Mouse (Mus musculus): ENCODE data around the gene Adamts14. TPM values are rescaled to one million over a fixed set of nuclear protein-coding genes. Genes with fewer than 3 reads are reported as not detected.

Gene Adamts14
- polyA plus RNA-seq, 1 experiment, result not detected

- no peak overlapping the region for H3K4me3 ChIP-seq (replicated peaks)
- H3K9me3 ChIP-seq (ENCODE audit: control insufficient read depth, low read length), result no peaks in the 10 kb centered on the region
- no peaks in the 10 kb centered on the region for H3K27me3 ChIP-seq (ENCODE audit: control insufficient read depth)
- no peak for TF ChIP-seq GATA1 (IDR thresholded peaks at IDR 0.05; ENCODE audit: low read length)
- no peak for TF ChIP-seq TAL1 (IDR thresholded peaks at IDR 0.05; ENCODE audit: low read length)
- no peaks in the 10 kb centered on the region for H3K4me1 ChIP-seq (ENCODE audit: control insufficient read depth)
- H3K36me3 ChIP-seq (ENCODE audit: control insufficient read depth), result no peaks in the 10 kb centered on the region
Observed at GRCm38 (mm10) chr10:61300996-61301395, 27.8 kb upstream of the Adamts14 start.

GRCm38 (mm10) chr10:61297477-61297876 is 24.2 kb upstream of the Adamts14 start, which contains the start of gene Prf1:
Gene Prf1, plus strand, starts transcription at chr10:61297833.
- Histone ChIP-seq H3K9me3 (ENCODE audit: control insufficient read depth, low read length) (no peaks in the 10 kb centered on the region), H3K4me1 (ENCODE audit: control insufficient read depth) (no peaks in the 10 kb centered on the region), H3K27me3 (ENCODE audit: control insufficient read depth) (no peaks in the 10 kb centered on the region), H3K4me3 (replicated peaks) (no peak within 1 kb of the TSS), H3K36me3 (ENCODE audit: control insufficient read depth) (no peaks in the 10 kb centered on the region)
- no peak for TF ChIP-seq GATA1 (IDR thresholded peaks at IDR 0.05; ENCODE audit: low read length)
- TF ChIP-seq TAL1 (IDR thresholded peaks at IDR 0.05; ENCODE audit: low read length), result no peak

- no peak for TF ChIP-seq TAL1 (IDR thresholded peaks at IDR 0.05; ENCODE audit: low read length)
- TF ChIP-seq GATA1 (IDR thresholded peaks at IDR 0.05; ENCODE audit: low read length), result no peak
- Histone ChIP-seq H3K9me3 (ENCODE audit: control insufficient read depth, low read length) (no peaks in the 10 kb centered on the region), H3K36me3 (ENCODE audit: control insufficient read depth) (no peaks in the 10 kb centered on the region), H3K4me1 (ENCODE audit: control insufficient read depth) (no peaks in the 10 kb centered on the region), H3K4me3 (replicated peaks) (no peak overlapping the region), H3K27me3 (ENCODE audit: control insufficient read depth) (no peaks in the 10 kb centered on the region)
Observed at GRCm38 (mm10) chr10:61296713-61297445, 23.6 kb upstream of the Adamts14 start.

GRCm38 (mm10) chr10:61294242-61294641 is 21.0 kb upstream of the Adamts14 start:
- H3K4me1 ChIP-seq (ENCODE audit: control insufficient read depth), result no peaks in the 10 kb centered on the region
- H3K36me3 ChIP-seq (ENCODE audit: control insufficient read depth), result no peaks in the 10 kb centered on the region
- H3K27me3 ChIP-seq (ENCODE audit: control insufficient read depth), result no peaks in the 10 kb centered on the region
- no peak overlapping the region for H3K4me3 ChIP-seq (replicated peaks)
- no peaks in the 10 kb centered on the region for H3K9me3 ChIP-seq (ENCODE audit: control insufficient read depth, low read length)
- TF ChIP-seq GATA1 (IDR thresholded peaks at IDR 0.05; ENCODE audit: low read length) (no peak), TAL1 (IDR thresholded peaks at IDR 0.05; ENCODE audit: low read length) (no peak)

GRCm38 (mm10) chr10:61290479-61290878 is 17.2 kb upstream of the Adamts14 start:
- no peaks in the 10 kb centered on the region for H3K27me3 ChIP-seq (ENCODE audit: control insufficient read depth)
- TF ChIP-seq GATA1 (IDR thresholded peaks at IDR 0.05; ENCODE audit: low read length), result no peak
- no peak for TF ChIP-seq TAL1 (IDR thresholded peaks at IDR 0.05; ENCODE audit: low read length)
- H3K4me1 ChIP-seq (ENCODE audit: control insufficient read depth), result no peaks in the 10 kb centered on the region
- no peaks in the 10 kb centered on the region for H3K36me3 ChIP-seq (ENCODE audit: control insufficient read depth)
- no peaks in the 10 kb centered on the region for H3K9me3 ChIP-seq (ENCODE audit: control insufficient read depth, low read length)
- no peak overlapping the region for H3K4me3 ChIP-seq (replicated peaks)

GRCm38 (mm10) chr10:61290016-61290415 is 16.8 kb upstream of the Adamts14 start:
- no peaks in the 10 kb centered on the region for H3K27me3 ChIP-seq (ENCODE audit: control insufficient read depth)
- TF ChIP-seq GATA1 (IDR thresholded peaks at IDR 0.05; ENCODE audit: low read length), result no peak
- no peak for TF ChIP-seq TAL1 (IDR thresholded peaks at IDR 0.05; ENCODE audit: low read length)

GRCm38 (mm10) chr10:61286246-61286645 is 13.0 kb upstream of the Adamts14 start:
- no peaks in the 10 kb centered on the region for H3K27me3 ChIP-seq (ENCODE audit: control insufficient read depth)
- no peaks in the 10 kb centered on the region for H3K4me1 ChIP-seq (ENCODE audit: control insufficient read depth)
- TF ChIP-seq GATA1 (IDR thresholded peaks at IDR 0.05; ENCODE audit: low read length) (no peak), TAL1 (IDR thresholded peaks at IDR 0.05; ENCODE audit: low read length) (no peak)
- H3K4me3 ChIP-seq (replicated peaks), result no peak overlapping the region
- H3K36me3 ChIP-seq (ENCODE audit: control insufficient read depth), result no peaks in the 10 kb centered on the region
- no peaks in the 10 kb centered on the region for H3K9me3 ChIP-seq (ENCODE audit: control insufficient read depth, low read length)

More at GRCm38 (mm10) chr10:61290016-61290415, 16.8 kb upstream of the Adamts14 start:
- H3K9me3 ChIP-seq (ENCODE audit: control insufficient read depth, low read length), result no peaks in the 10 kb centered on the region
- H3K4me3 ChIP-seq (replicated peaks), result no peak overlapping the region
- no peaks in the 10 kb centered on the region for H3K36me3 ChIP-seq (ENCODE audit: control insufficient read depth)
- H3K4me1 ChIP-seq (ENCODE audit: control insufficient read depth), result no peaks in the 10 kb centered on the region

- Histone ChIP-seq H3K36me3 (ENCODE audit: control insufficient read depth) (no peaks in the 10 kb centered on the region), H3K27me3 (ENCODE audit: control insufficient read depth) (no peaks in the 10 kb centered on the region), H3K4me3 (replicated peaks) (no peak overlapping the region), H3K4me1 (ENCODE audit: control insufficient read depth) (no peaks in the 10 kb centered on the region), H3K9me3 (ENCODE audit: control insufficient read depth, low read length) (no peaks in the 10 kb centered on the region)
- TF ChIP-seq TAL1 (IDR thresholded peaks at IDR 0.05; ENCODE audit: low read length) (no peak), GATA1 (IDR thresholded peaks at IDR 0.05; ENCODE audit: low read length) (no peak)
Observed at GRCm38 (mm10) chr10:61285271-61285670, 12.0 kb upstream of the Adamts14 start.

GRCm38 (mm10) chr10:61284309-61284708 is 11.1 kb upstream of the Adamts14 start:
- TF ChIP-seq GATA1 (IDR thresholded peaks at IDR 0.05; ENCODE audit: low read length) (no peak), TAL1 (IDR thresholded peaks at IDR 0.05; ENCODE audit: low read length) (no peak)
- Histone ChIP-seq H3K4me3 (replicated peaks) (no peak overlapping the region), H3K4me1 (ENCODE audit: control insufficient read depth) (no peaks in the 10 kb centered on the region), H3K36me3 (ENCODE audit: control insufficient read depth) (no peaks in the 10 kb centered on the region), H3K27me3 (ENCODE audit: control insufficient read depth) (no peaks in the 10 kb centered on the region), H3K9me3 (ENCODE audit: control insufficient read depth, low read length) (no peaks in the 10 kb centered on the region)
